Mouse (Mus musculus) layer of hippocampus, postnatal 10 days (tissue): ENCODE results near the gene Tmtc2. TPM values are rescaled to one million over a fixed set of nuclear protein-coding genes. Genes with fewer than 3 reads are reported as not detected.

Source experiments
- DNase-seq, 2 experiments: peaks; one replicate each; pipeline ENCODE4 v3.0.0; 2021; ENCODE audit warnings: low spot score in 2 of 2
- total RNA-seq, 2 experiments: library from RNA; stranded (reverse); gene quantifications; 2 replicates each; pipeline ENCODE4 v1.2.3; 2021

Gene Tmtc2
- total RNA-seq, 2 experiments from 2014 or later = 10.7 to 11.0 TPM

- DNase-seq = no peak
These were observed 26.2 kb downstream of the Tmtc2 start for GRCm38 (mm10) chr10:105548040-105548439.

GRCm38 (mm10) chr10:105544004-105545003 is 29.9 kb downstream of the Tmtc2 start:
- DNase-seq = no peak

GRCm38 (mm10) chr10:105542081-105542480 is 32.2 kb downstream of the Tmtc2 start:
- DNase-seq = no peak

- no peak for DNase-seq
These were observed 34.6 kb downstream of the Tmtc2 start for GRCm38 (mm10) chr10:105539697-105540096.

- DNase-seq = no peak
These were observed 37.3 kb downstream of the Tmtc2 start for GRCm38 (mm10) chr10:105536910-105537309.

GRCm38 (mm10) chr10:105535848-105536247 is 38.4 kb downstream of the Tmtc2 start:
- DNase-seq = no peak

- DNase-seq = no peak
These were observed 41.5 kb downstream of the Tmtc2 start for GRCm38 (mm10) chr10:105532747-105533146.

GRCm38 (mm10) chr10:105532019-105532525 is 42.2 kb downstream of the Tmtc2 start:
- no peak for DNase-seq

- no peak for DNase-seq
These were observed 43.0 kb downstream of the Tmtc2 start for GRCm38 (mm10) chr10:105531080-105531894.

- DNase-seq = no peak
These were observed 50.7 kb downstream of the Tmtc2 start for GRCm38 (mm10) chr10:105523405-105524088.

GRCm38 (mm10) chr10:105522431-105522830 is 51.8 kb downstream of the Tmtc2 start:
- DNase-seq = no peak

GRCm38 (mm10) chr10:105519154-105519806 is 55.0 kb downstream of the Tmtc2 start:
- no peak for DNase-seq

- no peak for DNase-seq
These were observed 56.1 kb downstream of the Tmtc2 start for GRCm38 (mm10) chr10:105518144-105518543.

- no peak for DNase-seq
These were observed 60.4 kb downstream of the Tmtc2 start for GRCm38 (mm10) chr10:105513777-105514322.

GRCm38 (mm10) chr10:105509896-105510272 is 64.4 kb downstream of the Tmtc2 start:
- no peak for DNase-seq

- DNase-seq = no peak
These were observed 64.9 kb downstream of the Tmtc2 start for GRCm38 (mm10) chr10:105509146-105509895.

GRCm38 (mm10) chr10:105507982-105508786 is 66.1 kb downstream of the Tmtc2 start:
- no peak for DNase-seq

- DNase-seq = no peak
These were observed 68.2 kb downstream of the Tmtc2 start for GRCm38 (mm10) chr10:105506046-105506445.

GRCm38 (mm10) chr10:105504472-105504871 is 69.8 kb downstream of the Tmtc2 start:
- no peak for DNase-seq
